In the genomic region with DNA sequence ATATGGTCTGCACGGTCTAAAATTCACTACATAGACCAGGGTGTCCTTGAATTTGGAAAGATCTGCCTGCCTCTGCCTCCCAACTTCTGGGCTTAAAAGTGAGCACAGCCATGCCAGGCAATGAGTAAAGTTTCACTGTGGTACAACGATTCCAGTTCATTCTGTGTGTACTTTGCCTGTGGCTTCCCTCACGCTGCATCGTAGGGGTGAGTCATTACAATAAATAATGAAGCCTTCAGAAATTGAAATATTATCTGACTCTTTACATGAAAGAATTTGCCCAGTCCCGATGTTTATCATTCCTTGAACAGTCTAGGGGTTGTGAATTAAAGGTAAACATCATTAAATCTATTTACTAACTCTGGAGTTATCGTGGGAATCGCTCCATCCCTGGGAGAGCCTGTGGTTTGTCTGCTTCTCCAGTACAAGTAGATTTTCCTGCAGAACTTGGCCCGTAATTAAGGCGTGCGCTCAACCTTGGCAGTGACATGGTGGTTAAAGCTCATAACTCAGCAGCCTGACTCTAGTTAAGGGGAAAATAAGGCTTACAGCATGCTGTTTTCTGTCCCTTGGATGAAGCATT, we compare ENCODE assay signal across 13 mouse cellular contexts.
A peak's percentile ranks its signal among the peaks of the same experiment; 100 is the strongest.
DNase-seq lines count a peak whose midpoint lies in the region; ATAC-seq lines count a peak whose summit lies in the region.
"Had no signal": no experiment of that assay in that cellular context is flagged by ENCODE, and none has a peak within 500 bp of the region (broad histone marks: within the 10 kb centered on the region; RNA-seq: fewer than 3 reads in every experiment).

No protein-coding gene starts in this region.

- ATAC-seq in erythroblast, adult 5-6 weeks (replicated peaks; ENCODE audit: low FRiP score, poor library complexity, severe bottlenecking) = no peak
- ATAC-seq in heart, embryonic 12.5 days (ENCODE audit: insufficient number of reproducible peaks, low FRiP score) = no peak
- ATAC-seq: midbrain, embryonic 15.5 days had no signal

- 0 out of 2 replicates have a peak, but pooled peaks cover 3% of the 10 kb centered on the region for H3K4me1 ChIP-seq in heart, embryonic 12.5 days (replicated peaks)
- H3K4me1 ChIP-seq: forebrain, embryonic 10.5 days; midbrain, embryonic 15.5 days had no signal

- H3K4me2 ChIP-seq in heart, embryonic 12.5 days = no peak overlapping the region
- H3K4me2 ChIP-seq: heart, embryonic 13.5 days; midbrain, embryonic 15.5 days had no signal

- no peak overlapping the region for H3K4me3 ChIP-seq in heart, embryonic 12.5 days
- H3K4me3 ChIP-seq: forebrain, embryonic 10.5 days; heart, embryonic 13.5 days; midbrain, embryonic 15.5 days had no signal

- H3K27me3 ChIP-seq in heart, embryonic 12.5 days (replicated peaks) = no peaks in the 10 kb centered on the region
- H3K27me3 ChIP-seq: heart, embryonic 13.5 days; midbrain, embryonic 15.5 days had no signal

- H3K27ac ChIP-seq in heart, embryonic 12.5 days (ENCODE audit: poor library complexity, severe bottlenecking) = no peak overlapping the region
- H3K27ac ChIP-seq: forebrain, embryonic 10.5 days; heart, embryonic 13.5 days; midbrain, embryonic 15.5 days had no signal

- peak; percentile 30 for DNase-seq in lung, postnatal 10 days
- no peak for DNase-seq in lung, postnatal 25 days (ENCODE audit: low spot score)
- DNase-seq in adrenal gland, postnatal 14 days = peak; percentile 39
- DNase-seq in kidney, postnatal 14 days = peak; percentile 25
- DNase-seq in urinary bladder, postnatal 25 days (ENCODE audit: low spot score) = peak; percentile 26
- no peak for DNase-seq in frontal cortex, postnatal 36 days (ENCODE audit: low spot score in 2 of 2)
- DNase-seq: cerebellum, postnatal 10 days; lung, adult 2 months had no signal

- H3K9me3 ChIP-seq in heart, embryonic 12.5 days (replicated peaks) = no peaks in the 10 kb centered on the region
- H3K9me3 ChIP-seq: forebrain, embryonic 10.5 days; heart, embryonic 13.5 days; midbrain, embryonic 15.5 days had no signal

- 85% methylated on average over 10 of the region's 10 CpGs for WGBS in heart, embryonic 12.5 days

- no peak overlapping the region for H3K9ac ChIP-seq in heart, embryonic 12.5 days
- H3K9ac ChIP-seq: heart, embryonic 13.5 days; midbrain, embryonic 15.5 days had no signal

- no peaks in the 10 kb centered on the region for H3K36me3 ChIP-seq in heart, embryonic 12.5 days
- H3K36me3 ChIP-seq: forebrain, embryonic 10.5 days; heart, embryonic 13.5 days; midbrain, embryonic 15.5 days had no signal

Comparison
In these comparisons a context has a peak if more than half of its experiments do, and no peak if none do; other contexts are left out.
1. DNase-seq: peak in lung, postnatal 10 days (single experiment), adrenal gland, postnatal 14 days (single experiment), kidney, postnatal 14 days (single experiment) and urinary bladder, postnatal 25 days (single experiment); none in lung, postnatal 25 days (single experiment) and frontal cortex, postnatal 36 days (0 of 2).